ENCODE assay signal across 11 mouse cellular contexts in the genomic region with DNA sequence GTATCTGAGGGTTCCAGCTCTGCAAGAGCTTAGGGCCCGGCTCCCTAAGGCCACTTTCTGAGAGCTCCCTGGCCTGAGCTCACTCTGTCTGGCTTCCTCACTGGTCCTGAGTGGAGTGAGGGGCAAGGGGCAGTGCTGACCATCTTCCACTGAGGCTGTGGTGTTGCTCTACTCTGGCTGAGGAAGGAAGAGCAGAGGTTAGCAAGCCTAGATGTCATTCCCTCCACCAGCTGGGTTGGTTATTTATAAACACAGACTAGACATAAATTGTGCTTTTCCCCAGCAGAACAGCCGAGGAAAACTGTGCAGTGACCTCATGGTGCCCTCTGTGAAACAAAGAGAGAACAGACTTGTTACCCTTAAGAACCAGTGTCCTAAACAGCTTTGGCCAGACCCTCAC.
DNase-seq lines count a peak whose midpoint lies in the region; ATAC-seq and TF ChIP-seq lines count a peak whose summit lies in the region.
"Had no signal": no experiment of that assay in that cellular context is flagged by ENCODE, and none has a peak within 500 bp of the region (broad histone marks: within the 10 kb centered on the region; RNA-seq: fewer than 3 reads in every experiment).

No protein-coding gene starts in this region.

- H3K27ac ChIP-seq in heart, embryonic 14.5 days (replicated peaks in 1 of 2; ENCODE audit: control insufficient read depth in 1 of 2, insufficient read depth in 1 of 2, low read depth in 2 of 2, low read length in 2 of 2), result peak overlapping the region; percentile 34 to 70; a peak in 3 of 4 replicates
- H3K27ac ChIP-seq in heart, embryonic 11.5 days (ENCODE audit: low read depth, low read length), result no peak overlapping the region
- peak overlapping the region; percentile 88 for H3K27ac ChIP-seq in lung, embryonic 14.5 days (ENCODE audit: low read depth)
- H3K27ac ChIP-seq in embryonic facial prominence, embryonic 13.5 days, result peak overlapping the region; percentile 23; the same call in 1 of the 2 replicates
- H3K27ac ChIP-seq in limb, embryonic 14.5 days (replicated peaks; ENCODE audit: low read depth, low read length), result peak overlapping the region; percentile 71

- WGBS in heart, embryonic 14.5 days, result 40% methylated on average over 2 of the region's 2 CpGs
- 51% methylated on average over 2 of the region's 2 CpGs for WGBS in heart, embryonic 11.5 days (ENCODE audit: insufficient replicate concordance)
- WGBS in lung, embryonic 14.5 days, result 33% methylated on average over 2 of the region's 2 CpGs
- WGBS in embryonic facial prominence, embryonic 13.5 days, result 46% methylated on average over 2 of the region's 2 CpGs
- WGBS in limb, embryonic 14.5 days, result 53% methylated on average over 2 of the region's 2 CpGs

- ATAC-seq in heart, embryonic 14.5 days (ENCODE audit: insufficient number of reproducible peaks, insufficient read depth, low FRiP score, low read depth), result no peak
- ATAC-seq in heart, embryonic 11.5 days (replicated peaks; ENCODE audit: insufficient number of reproducible peaks, low FRiP score, low TSS enrichment), result no peak
- no peak for ATAC-seq in lung, embryonic 14.5 days (ENCODE audit: insufficient read depth)
- ATAC-seq in embryonic facial prominence, embryonic 13.5 days (ENCODE audit: insufficient number of reproducible peaks, insufficient read depth, low FRiP score, low TSS enrichment, low read depth), result no peak
- no peak for ATAC-seq in limb, embryonic 14.5 days (ENCODE audit: low FRiP score, low read depth)
- ATAC-seq in monocyte, adult 5-6 weeks (replicated peaks; ENCODE audit: insufficient number of reproducible peaks, low FRiP score, low TSS enrichment, poor library complexity, severe bottlenecking), result no peak
- ATAC-seq: forebrain, embryonic 16.5 days had no signal

- H3K9ac ChIP-seq in heart, embryonic 14.5 days (ENCODE audit: low read length), result no peak overlapping the region
- no peak overlapping the region for H3K9ac ChIP-seq in heart, embryonic 11.5 days (ENCODE audit: low read depth, low read length)
- no peak overlapping the region; the same call in 1 of the 2 replicates for H3K9ac ChIP-seq in lung, embryonic 14.5 days
- H3K9ac ChIP-seq in embryonic facial prominence, embryonic 13.5 days, result no peak overlapping the region
- H3K9ac ChIP-seq in limb, embryonic 14.5 days (ENCODE audit: low read depth, low read length, severe bottlenecking), result no peak overlapping the region

- no peak overlapping the region for H3K4me2 ChIP-seq in heart, embryonic 14.5 days (ENCODE audit: low read length)
- H3K4me2 ChIP-seq in heart, embryonic 11.5 days, result no peak overlapping the region
- H3K4me2 ChIP-seq in lung, embryonic 14.5 days, result no peak overlapping the region
- H3K4me2 ChIP-seq in embryonic facial prominence, embryonic 13.5 days, result no peak overlapping the region
- H3K4me2 ChIP-seq in limb, embryonic 14.5 days (replicated peaks; ENCODE audit: low read depth, low read length, severe bottlenecking), result no peak overlapping the region

- peaks cover 32 to 47% of the 10 kb centered on the region in 2 experiments for H3K4me1 ChIP-seq in heart, embryonic 14.5 days (ENCODE audit: control insufficient read depth in 2 of 2, insufficient read depth in 2 of 2, low read length in 2 of 2)
- H3K4me1 ChIP-seq in heart, embryonic 11.5 days (ENCODE audit: control insufficient read depth, insufficient read depth, low read length), result peaks cover 35% of the 10 kb centered on the region
- peaks cover 24% of the 10 kb centered on the region for H3K4me1 ChIP-seq in lung, embryonic 14.5 days (ENCODE audit: insufficient read depth)
- H3K4me1 ChIP-seq in embryonic facial prominence, embryonic 13.5 days, result peaks cover 21% of the 10 kb centered on the region; the same call in 1 of the 2 replicates
- H3K4me1 ChIP-seq in limb, embryonic 14.5 days (ENCODE audit: control insufficient read depth, insufficient read depth, low read length), result 0 out of 2 replicates have a peak, but pooled peaks cover 20% of the 10 kb centered on the region

- no peak for TF ChIP-seq POLR2A in limb, embryonic 14.5 days (IDR thresholded peaks at IDR 0.05; ENCODE audit: borderline replicate concordance, extremely low read depth, insufficient read depth, insufficient read length)

- peak; percentile 46 for DNase-seq in lung, embryonic 14.5 days
- DNase-seq in lung, adult 18-20 months, result no peak
- no peak for DNase-seq in limb, embryonic 14.5 days (ENCODE audit: low spot score)
- DNase-seq in thymus, postnatal 14 days, result no peak
- DNase-seq: adrenal gland, adult 8-10 months; thymus, postnatal 25 days had no signal

- no peaks in the 10 kb centered on the region for H3K36me3 ChIP-seq in heart, embryonic 14.5 days (ENCODE audit: control insufficient read depth, insufficient read depth, low read length)
- H3K36me3 ChIP-seq in heart, embryonic 11.5 days (ENCODE audit: control insufficient read depth, insufficient read depth, low read length), result no peaks in the 10 kb centered on the region
- no peaks in the 10 kb centered on the region for H3K36me3 ChIP-seq in lung, embryonic 14.5 days (ENCODE audit: insufficient read depth)
- H3K36me3 ChIP-seq in embryonic facial prominence, embryonic 13.5 days, result no peaks in the 10 kb centered on the region
- H3K36me3 ChIP-seq in limb, embryonic 14.5 days (ENCODE audit: control insufficient read depth, insufficient read depth, low read length), result no peaks in the 10 kb centered on the region

- no peak for TF ChIP-seq CTCF in lung, embryonic 14.5 days (IDR thresholded peaks at IDR 0.05; ENCODE audit: low read depth)

- H3K9me3 ChIP-seq in heart, embryonic 14.5 days (ENCODE audit: control insufficient read depth, low read length), result no peaks in the 10 kb centered on the region
- no peaks in the 10 kb centered on the region for H3K9me3 ChIP-seq in heart, embryonic 11.5 days (replicated peaks; ENCODE audit: control insufficient read depth, low read length)
- no peaks in the 10 kb centered on the region for H3K9me3 ChIP-seq in lung, embryonic 14.5 days (ENCODE audit: low read depth, low read length)
- H3K9me3 ChIP-seq in embryonic facial prominence, embryonic 13.5 days, result no peaks in the 10 kb centered on the region
- H3K9me3 ChIP-seq in limb, embryonic 14.5 days (ENCODE audit: control insufficient read depth, low read length), result no peaks in the 10 kb centered on the region

- H3K4me3 ChIP-seq in heart, embryonic 14.5 days (ENCODE audit: control insufficient read depth in 1 of 2, insufficient read depth in 1 of 2, low read depth in 1 of 2, low read length in 2 of 2), result no peak overlapping the region
- no peak overlapping the region for H3K4me3 ChIP-seq in heart, embryonic 11.5 days (ENCODE audit: low read depth, low read length)
- H3K4me3 ChIP-seq in lung, embryonic 14.5 days (ENCODE audit: low read depth, low read length), result no peak overlapping the region
- H3K4me3 ChIP-seq in embryonic facial prominence, embryonic 13.5 days, result no peak overlapping the region
- no peak overlapping the region for H3K4me3 ChIP-seq in limb, embryonic 14.5 days (replicated peaks; ENCODE audit: low read length)

- H3K27me3 ChIP-seq in heart, embryonic 14.5 days (ENCODE audit: control insufficient read depth, insufficient read depth, low read length), result no peaks in the 10 kb centered on the region
- H3K27me3 ChIP-seq in heart, embryonic 11.5 days (ENCODE audit: control insufficient read depth, insufficient read depth, low read length), result no peaks in the 10 kb centered on the region
- H3K27me3 ChIP-seq in lung, embryonic 14.5 days (ENCODE audit: insufficient read depth, low read length), result no peaks in the 10 kb centered on the region
- no peaks in the 10 kb centered on the region for H3K27me3 ChIP-seq in embryonic facial prominence, embryonic 13.5 days
- no peaks in the 10 kb centered on the region for H3K27me3 ChIP-seq in limb, embryonic 14.5 days (ENCODE audit: control insufficient read depth, insufficient read depth, low read length)
